Mouse (Mus musculus) liver, embryonic 14.5 days (tissue): ENCODE data around the gene Erfe.

Experiments used
- CTCF ChIP-seq: IDR thresholded peaks from 2 replicates; pipeline ENCODE4 v1.5.1; 2016; ENCODE audit warnings: antibody characterized with exemption, low read depth, control low read depth
- EP300 ChIP-seq: IDR thresholded peaks from 2 replicates; pipeline ENCODE4 v1.6.1; 2016; ENCODE audit warnings: antibody characterized with exemption, low read depth

DNA sequence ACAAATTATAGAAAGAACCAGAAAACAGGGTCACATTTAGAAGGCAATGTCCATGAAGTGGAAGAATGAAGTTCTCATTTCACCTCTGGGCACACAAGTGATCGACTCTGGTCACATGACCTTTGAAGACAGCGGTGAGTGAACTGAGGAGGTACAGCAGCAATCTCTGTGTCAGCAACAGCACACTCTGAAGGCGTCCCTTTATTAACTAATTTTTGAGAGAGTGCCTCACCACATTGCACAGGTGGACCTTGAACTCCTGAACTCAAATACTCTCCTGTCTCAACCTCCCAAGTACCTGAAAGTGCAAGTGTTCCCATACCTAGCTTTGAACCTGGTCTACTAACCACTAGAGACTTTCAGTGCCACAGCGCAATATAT is 14.9 kb downstream of the Erfe start:
- TF ChIP-seq EP300 = no peak
- no peak for TF ChIP-seq CTCF
